Mouse (Mus musculus): Measurements from ENCODE around the gene Gpank1.

DNA sequence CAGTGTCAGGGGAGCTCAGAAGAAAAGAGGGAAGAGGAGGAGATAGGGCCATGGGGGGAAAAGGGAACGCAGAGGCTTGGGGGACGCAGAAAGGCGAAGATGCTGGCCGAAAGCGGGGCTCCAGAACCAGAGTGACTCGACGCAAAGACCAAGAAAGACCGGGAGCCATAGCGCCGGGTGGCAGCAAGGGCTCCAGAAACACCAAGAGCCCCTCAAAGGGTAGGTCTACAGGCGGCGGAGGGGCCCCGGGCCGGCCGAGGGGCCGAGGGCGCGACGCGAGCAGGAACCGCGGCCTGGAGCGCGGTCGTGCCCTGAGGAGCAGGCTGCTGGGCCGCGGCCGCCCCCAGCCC lies 42.9 kb downstream of the Gpank1 start:
- no peak for TF ChIP-seq CTCF (conservative IDR thresholded peaks at IDR 0.05; ENCODE audit: low read length)
- no peak for TF ChIP-seq NANOG (IDR thresholded peaks at IDR 0.05; ENCODE audit: borderline replicate concordance, low read length)
